Comparison of ENCODE assay signal across 13 mouse cellular contexts in the genomic region with DNA sequence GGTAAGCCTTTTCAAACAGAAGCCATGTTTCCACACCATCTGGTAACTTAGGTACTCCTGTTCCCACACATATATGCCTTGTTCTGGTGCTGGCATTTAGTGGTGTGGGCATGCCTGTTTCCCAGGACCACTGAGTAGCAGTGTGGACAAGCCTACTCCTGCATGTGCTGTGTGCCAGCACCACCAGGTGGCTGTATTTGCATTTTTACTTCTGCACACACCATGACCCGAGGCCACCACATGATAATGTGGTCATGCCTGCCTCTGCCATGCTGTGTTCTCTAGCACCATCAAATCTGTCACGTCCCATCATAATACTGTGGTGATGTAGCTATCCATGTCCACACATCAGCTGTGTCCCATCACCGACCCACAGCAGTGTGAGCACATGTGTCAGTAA. TPM values are rescaled to one million over a fixed set of nuclear protein-coding genes. Genes with fewer than 3 reads are reported as not detected.
DNase-seq lines count a peak whose midpoint lies in the region; ATAC-seq and TF ChIP-seq lines count a peak whose summit lies in the region.
"Had no signal": no experiment of that assay in that cellular context is flagged by ENCODE, and none has a peak within 500 bp of the region (broad histone marks: within the 10 kb centered on the region; RNA-seq: fewer than 3 reads in every experiment).

No protein-coding gene starts in this region.

- H3K27me3 ChIP-seq in forebrain, postnatal 0 days (ENCODE audit: insufficient read depth, low read length) = no peaks in the 10 kb centered on the region
- no peaks in the 10 kb centered on the region for H3K27me3 ChIP-seq in forebrain, embryonic 13.5 days

- H3K4me3 ChIP-seq in forebrain, postnatal 0 days (ENCODE audit: low read depth, low read length) = no peak overlapping the region
- H3K4me3 ChIP-seq in forebrain, embryonic 13.5 days = no peak overlapping the region
- no peak overlapping the region for H3K4me3 ChIP-seq in left cerebral cortex, adult 2 months

- H3K36me3 ChIP-seq in forebrain, postnatal 0 days (ENCODE audit: insufficient read depth) = no peaks in the 10 kb centered on the region
- no peaks in the 10 kb centered on the region for H3K36me3 ChIP-seq in forebrain, embryonic 13.5 days (ENCODE audit: poor library complexity, severe bottlenecking)

- WGBS in forebrain, postnatal 0 days = 60% methylated on average over 3 of the region's 3 CpGs
- 69% methylated on average over 3 of the region's 3 CpGs for WGBS in forebrain, embryonic 13.5 days

- TF ChIP-seq CTCF in forebrain, postnatal 0 days (IDR thresholded peaks at IDR 0.05; ENCODE audit: low read depth) = peak; percentile 49; the same call in 1 of the 2 replicates
- peak; percentile 35 for TF ChIP-seq CTCF in left cerebral cortex, adult 2 months (IDR thresholded peaks at IDR 0.05)

- no peak overlapping the region for H3K4me2 ChIP-seq in forebrain, postnatal 0 days (ENCODE audit: low read depth)
- no peak overlapping the region for H3K4me2 ChIP-seq in forebrain, embryonic 13.5 days
- H3K4me2 ChIP-seq: heart, embryonic 11.5 days; hindbrain, embryonic 14.5 days had no signal

- no peaks in the 10 kb centered on the region for H3K4me1 ChIP-seq in forebrain, postnatal 0 days (ENCODE audit: insufficient read depth)
- H3K4me1 ChIP-seq in forebrain, embryonic 13.5 days = no peaks in the 10 kb centered on the region

- H3K27ac ChIP-seq in forebrain, postnatal 0 days (ENCODE audit: low read depth, low read length) = no peak overlapping the region
- no peak overlapping the region for H3K27ac ChIP-seq in forebrain, embryonic 13.5 days
- H3K27ac ChIP-seq in left cerebral cortex, adult 2 months = no peak overlapping the region
- H3K27ac ChIP-seq: hindbrain, embryonic 14.5 days had no signal

- intact Hi-C loops in left cerebral cortex, adult 2 months (cut with DNase I) = loop anchor here (5.0 kb wide), 1 partner anchor 213 kb away; no protein-coding TSS in a partner anchor

- H3K9me3 ChIP-seq in forebrain, postnatal 0 days (ENCODE audit: low read length) = no peaks in the 10 kb centered on the region
- no peaks in the 10 kb centered on the region for H3K9me3 ChIP-seq in forebrain, embryonic 13.5 days (replicated peaks)

- DNase-seq in forebrain, postnatal 0 days = no peak
- no peak for DNase-seq in left cerebral cortex, adult 2 months (ENCODE audit: extremely low spot score in 1 of 2, low spot score in 2 of 2)
- no peak for DNase-seq in left cerebral cortex, adult 11 months (ENCODE audit: low spot score)
- peak; percentile 45 for DNase-seq in testis, postnatal 10 days (ENCODE audit: low spot score)
- DNase-seq in testis, postnatal 14 days (ENCODE audit: low spot score) = no peak
- DNase-seq in spleen, postnatal 36 days (ENCODE audit: low spot score in 2 of 2) = no peak
- no peak for DNase-seq in gastrocnemius, adult 18-20 months (ENCODE audit: low spot score)
- DNase-seq: cerebellum, postnatal 14 days; gastrocnemius, postnatal 10 days had no signal

- H3K9ac ChIP-seq in forebrain, postnatal 0 days = no peak overlapping the region
- no peak overlapping the region for H3K9ac ChIP-seq in forebrain, embryonic 13.5 days
- H3K9ac ChIP-seq: hindbrain, embryonic 14.5 days had no signal

- no peak for ATAC-seq in forebrain, postnatal 0 days
- no peak for ATAC-seq in forebrain, embryonic 13.5 days
- ATAC-seq: forebrain, embryonic 14.5 days had no signal

RNA-seq across cellular contexts. Expression of gene Gnaz, which starts 27.7 kb away (rescaled TPM):
- total RNA-seq in forebrain, postnatal 0 days (2014; rRNA removed) = 127 and 140 TPM in 2 replicates
- 76.7 and 106 TPM in 2 replicates for polyA plus RNA-seq in forebrain, postnatal 0 days (2015; fragmentation: Nextera tagmentation; extraction: Ambion mirVana)
- 18.3 and 20.9 TPM in 2 replicates for polyA plus RNA-seq in forebrain, embryonic 13.5 days (2015; fragmentation: Nextera tagmentation; extraction: Ambion mirVana)
- total RNA-seq in left cerebral cortex, adult 2 months (2021) = 100 to 1,000 TPM; 114 to 124 TPM
- total RNA-seq in gastrocnemius, adult 18-20 months (2021) = under 1 TPM; 0.36 to 0.46 TPM

Comparison
In these comparisons a context has a peak if more than half of its experiments do, and no peak if none do; other contexts are left out.
1. RNA of gene Gnaz, which starts 27.7 kb away (total RNA-seq): 127 to 140 TPM in forebrain, postnatal 0 days and 114 to 124 TPM in left cerebral cortex, adult 2 months; 0.36 to 0.46 TPM in gastrocnemius, adult 18-20 months; every median in the first group is over 10 times any median in the second.